Mouse (Mus musculus) lung, adult 2 months (tissue): ENCODE measurements around the gene Spata25.

Experiments used
- CTCF ChIP-seq: fragments of 200-500 bp; IDR thresholded peaks from 2 replicates; pipeline ENCODE4 v1.5.1; 2011; ENCODE audit warnings: mild to moderate bottlenecking, low read length, control low read depth; ENCODE audit not compliant: insufficient read depth
- POLR2A ChIP-seq: fragments of 200-500 bp; IDR thresholded peaks from 2 replicates; pipeline ENCODE4 v1.6.1; 2011; ENCODE audit warnings: low read depth, mild to moderate bottlenecking, control low read depth, low read length, borderline replicate concordance; ENCODE audit errors: extremely low read depth

DNA sequence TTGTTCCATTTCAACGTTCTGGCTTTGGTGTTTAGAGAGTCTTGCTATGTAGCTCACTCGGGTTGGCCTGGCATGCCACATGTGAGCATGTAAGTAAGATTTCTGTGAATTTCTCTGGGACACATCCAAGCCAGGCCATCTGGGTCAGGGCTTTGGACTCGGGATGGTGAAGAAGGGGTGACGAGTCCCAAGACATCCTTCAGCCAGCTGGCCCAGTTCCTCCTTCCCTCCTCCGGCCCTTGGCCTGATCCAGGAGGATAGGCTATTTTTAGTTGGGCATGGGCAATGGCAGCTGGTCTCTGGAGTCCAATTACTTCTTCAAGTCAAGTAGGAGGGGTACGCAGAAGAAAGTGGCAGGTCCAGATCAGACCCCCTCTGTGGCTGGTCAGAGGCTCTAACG lies 49.5 kb downstream of the Spata25 start:
- no peak for TF ChIP-seq CTCF
- no peak for TF ChIP-seq POLR2A
